Mouse (Mus musculus) C2C12 (cell line): Measurements from ENCODE around the gene Capn5.

Source experiments
- CTCF ChIP-seq: IDR thresholded peaks from one replicate; pipeline ENCODE4 v1.5.1; 2011; ENCODE audit not compliant: control insufficient read depth, insufficient read depth, insufficient read length
- MYOD1 ChIP-seq: IDR thresholded peaks from one replicate; pipeline ENCODE4 v1.6.1; 2011; ENCODE audit warnings: low read depth; ENCODE audit not compliant: control insufficient read depth, insufficient read length
- MYOG ChIP-seq: IDR thresholded peaks from one replicate; pipeline ENCODE4 v1.6.1; 2011; ENCODE audit not compliant: control insufficient read depth, insufficient read length; ENCODE audit errors: extremely low read depth

DNA sequence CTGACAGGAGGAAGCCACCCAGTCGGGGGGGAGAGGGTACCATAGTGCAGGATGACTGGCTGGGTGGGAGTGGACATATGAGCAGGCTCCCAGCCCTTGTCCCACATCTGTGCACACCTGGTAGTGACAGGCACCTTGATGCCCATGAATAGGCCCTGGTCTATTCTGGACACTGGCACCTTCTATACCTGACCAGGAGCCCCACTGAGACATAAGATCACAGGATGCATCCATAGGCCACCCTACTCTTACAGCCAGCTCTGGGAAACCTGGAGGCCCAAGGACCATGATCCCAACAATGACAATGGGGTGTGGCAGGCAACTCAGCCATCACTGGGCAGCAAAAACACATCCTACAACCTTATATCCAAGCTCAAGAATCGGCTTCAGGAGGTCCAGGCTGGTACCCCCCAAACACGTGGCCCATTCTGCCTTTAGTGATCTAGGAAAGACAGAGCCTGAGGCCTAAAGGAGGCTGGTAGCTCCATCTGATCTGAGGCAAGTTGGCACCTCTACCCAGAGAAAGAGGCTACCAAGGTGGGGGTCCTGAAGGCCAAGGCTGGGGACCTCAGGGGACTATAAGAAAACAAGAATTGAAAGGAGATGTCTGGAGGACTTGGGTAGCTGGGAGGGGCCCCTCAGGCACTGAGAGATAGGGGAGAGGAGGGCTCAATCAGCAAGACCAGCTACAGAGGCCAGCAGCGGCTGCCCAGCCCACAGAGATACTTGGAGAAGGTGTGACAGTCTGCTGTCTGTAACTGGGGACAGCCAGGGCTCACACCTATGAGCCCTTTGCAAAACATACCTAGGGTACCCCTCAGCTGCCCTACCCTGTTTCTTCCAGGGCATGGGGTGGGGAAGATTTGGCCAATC lies 3.0 kb downstream of the Capn5 start:
- TF ChIP-seq CTCF (no peak), MYOG (no peak), MYOD1 (no peak)
